Mouse (Mus musculus) midbrain, embryonic 12.5 days (tissue): ENCODE results near the gene Dmkn. TPM values are rescaled to one million over a fixed set of nuclear protein-coding genes. Genes with fewer than 3 reads are reported as not detected.
"Not testable (repeated sequence)": the region's sequence is repeated elsewhere in the genome, so short reads cannot be mapped to it uniquely, and the experiment has no call there.

ENCODE experiments used
- ATAC-seq: fragments of 200-750 bp; cut with Nextera tagmentation; 2 replicates; pipeline ENCODE4 v1.8.0; 2017; ENCODE audit warnings: low read depth, moderate TSS enrichment, moderate library complexity; ENCODE audit not compliant: low FRiP score
- H3K27ac ChIP-seq: fragments of 300-500 bp; sonication (generic); replicated peaks from 2 replicates; pipeline ENCODE4 v1.5.1; 2016; ENCODE audit warnings: mild to moderate bottlenecking
- H3K27me3 ChIP-seq: fragments of 300-500 bp; sonication (generic); 2 replicates; pipeline ENCODE4 v1.6.1; 2016; ENCODE audit warnings: mild to moderate bottlenecking
- H3K36me3 ChIP-seq: fragments of 300-500 bp; sonication (generic); 2 replicates; pipeline ENCODE4 v1.6.1; 2016
- H3K4me1 ChIP-seq: fragments of 300-500 bp; sonication (generic); 2 replicates; pipeline ENCODE4 v1.6.1; 2016
- H3K4me2 ChIP-seq: fragments of 300-500 bp; sonication (generic); replicated peaks from 2 replicates; pipeline ENCODE4 v1.6.1; 2016; ENCODE audit warnings: mild to moderate bottlenecking, moderate library complexity
- H3K4me3 ChIP-seq: fragments of 300-500 bp; sonication (generic); 2 replicates; pipeline ENCODE4 v1.5.1; 2016; ENCODE audit warnings: mild to moderate bottlenecking
- H3K9ac ChIP-seq: fragments of 300-500 bp; sonication (generic); replicated peaks from 2 replicates; pipeline ENCODE4 v1.6.1; 2016; ENCODE audit warnings: mild to moderate bottlenecking, moderate library complexity
- H3K9me3 ChIP-seq: fragments of 300-500 bp; sonication (generic); 2 replicates; pipeline ENCODE4 v1.6.1; 2016; ENCODE audit warnings: mild to moderate bottlenecking
- WGBS: fragments of 180-500 bp; shearing (Covaris S2); methylation state at CpG from one replicate; pipeline ENCODE4 v1.1.7; 2016; 5-methylcytosine and 5-hydroxymethylcytosine counted together
- polyA plus RNA-seq: library from polyadenylated mRNA; unstranded; fragments of >200 nt; fragmentation: Nextera tagmentation; extraction: Ambion mirVana; gene quantifications from 2 replicates; pipeline ENCODE4 v1.2.1, GENCODE M21; 2016

Dmkn gene
- polyA plus RNA-seq, 1 experiment from 2014 or later: 0.20 TPM

- ATAC-seq, H3K9me3 ChIP-seq, H3K4me1 ChIP-seq: not testable (repeated sequence)
Observed at GRCm38 (mm10) chr7:30742570-30742969, 21.0 kb upstream of the Dmkn start.

GRCm38 (mm10) chr7:30743617-30744016, 19.9 kb upstream of the Dmkn start, which contains the start of gene Gapdhs:
TSS of gene Gapdhs (minus strand) at chr7:30743681.
- not testable (repeated sequence) for H3K4me1 ChIP-seq, H3K9ac ChIP-seq, H3K9me3 ChIP-seq, H3K4me3 ChIP-seq, H3K4me2 ChIP-seq, H3K36me3 ChIP-seq, H3K27ac ChIP-seq, H3K27me3 ChIP-seq, ATAC-seq
- 86% methylated on average over 1 of the region's 4 CpGs for WGBS

More at GRCm38 (mm10) chr7:30742570-30742969, 21.0 kb upstream of the Dmkn start:
- WGBS: 89% methylated on average over 2 of the region's 2 CpGs
- H3K36me3 ChIP-seq: peaks cover 12% of the 10 kb centered on the region
- not testable (repeated sequence) for H3K27ac ChIP-seq, H3K4me3 ChIP-seq, H3K4me2 ChIP-seq, H3K9ac ChIP-seq, H3K27me3 ChIP-seq

GRCm38 (mm10) chr7:30744022-30744598, 19.4 kb upstream of the Dmkn start:
- WGBS: 53% methylated on average over 4 of the region's 4 CpGs
- Histone ChIP-seq H3K9me3 (no peaks in the 10 kb centered on the region), H3K4me3 (no peak overlapping the region), H3K36me3 (peaks cover 5% of the 10 kb centered on the region), H3K9ac (no peak overlapping the region), H3K4me1 (no peaks in the 10 kb centered on the region), H3K27ac (no peak overlapping the region), H3K27me3 (no peaks in the 10 kb centered on the region), H3K4me2 (no peak overlapping the region)
- no peak for ATAC-seq

GRCm38 (mm10) chr7:30747525-30748204, 15.9 kb upstream of the Dmkn start:
- Histone ChIP-seq H3K9me3 (no peaks in the 10 kb centered on the region), H3K27ac (no peak overlapping the region), H3K27me3 (no peaks in the 10 kb centered on the region), H3K4me2 (no peak overlapping the region), H3K36me3 (no peaks in the 10 kb centered on the region), H3K9ac (no peak overlapping the region), H3K4me3 (no peak overlapping the region), H3K4me1 (no peaks in the 10 kb centered on the region)
- ATAC-seq: no peak
- WGBS: 88% methylated on average over 7 of the region's 7 CpGs

GRCm38 (mm10) chr7:30749824-30750606, 13.5 kb upstream of the Dmkn start:
- Histone ChIP-seq H3K4me2 (no peak overlapping the region), H3K4me1 (no peaks in the 10 kb centered on the region), H3K9ac (no peak overlapping the region), H3K9me3 (peaks cover 6% of the 10 kb centered on the region; the same call in 1 of the 2 replicates), H3K4me3 (no peak overlapping the region), H3K36me3 (peaks cover 7% of the 10 kb centered on the region), H3K27ac (no peak overlapping the region), H3K27me3 (no peaks in the 10 kb centered on the region)
- ATAC-seq: no peak
- 92% methylated on average over 13 of the region's 13 CpGs for WGBS

GRCm38 (mm10) chr7:30751086-30751669, 12.4 kb upstream of the Dmkn start, which contains the start of gene Sbsn:
TSS of gene Sbsn (plus strand) at chr7:30751471.
- 78% methylated on average over 4 of the region's 5 CpGs for WGBS
- H3K4me3 ChIP-seq: no peak within 1 kb of the TSS
- H3K9me3 ChIP-seq: peaks cover 9% of the 10 kb centered on the region; the same call in 1 of the 2 replicates
- H3K27me3 ChIP-seq: no peaks in the 10 kb centered on the region
- no peak for ATAC-seq
- no peak within 1 kb of the TSS for H3K4me2 ChIP-seq
- no peak within 1 kb of the TSS for H3K9ac ChIP-seq
- peaks cover 19% of the 10 kb centered on the region for H3K36me3 ChIP-seq
- H3K27ac ChIP-seq: no peak within 1 kb of the TSS
- no peaks in the 10 kb centered on the region for H3K4me1 ChIP-seq

- ATAC-seq: no peak
- no peak overlapping the region for H3K27ac ChIP-seq
- no peak overlapping the region for H3K4me3 ChIP-seq
- H3K4me2 ChIP-seq: no peak overlapping the region
- no peaks in the 10 kb centered on the region for H3K4me1 ChIP-seq
- peaks cover 26% of the 10 kb centered on the region for H3K36me3 ChIP-seq
- H3K9ac ChIP-seq: no peak overlapping the region
- H3K27me3 ChIP-seq: no peaks in the 10 kb centered on the region
- H3K9me3 ChIP-seq: peaks cover 9% of the 10 kb centered on the region; the same call in 1 of the 2 replicates
- 50% methylated on average over 3 of the region's 3 CpGs for WGBS
Observed at GRCm38 (mm10) chr7:30757001-30757400, 6.6 kb upstream of the Dmkn start.

- peaks cover 5% of the 10 kb centered on the region for H3K27me3 ChIP-seq
- 37% methylated on average over 4 of the region's 4 CpGs for WGBS
- no peak for ATAC-seq
Observed at GRCm38 (mm10) chr7:30758853-30759252, 4.7 kb upstream of the Dmkn start.

GRCm38 (mm10) chr7:30761769-30762352, 1.7 kb upstream of the Dmkn start:
- Histone ChIP-seq H3K4me2 (no peak overlapping the region), H3K27ac (no peak overlapping the region)
- WGBS: 81% methylated on average over 4 of the region's 4 CpGs

More at GRCm38 (mm10) chr7:30758853-30759252, 4.7 kb upstream of the Dmkn start:
- Histone ChIP-seq H3K4me1 (no peaks in the 10 kb centered on the region), H3K9me3 (peaks cover 9% of the 10 kb centered on the region; the same call in 1 of the 2 replicates), H3K36me3 (peaks cover 26% of the 10 kb centered on the region), H3K4me3 (no peak overlapping the region), H3K27ac (no peak overlapping the region), H3K9ac (no peak overlapping the region), H3K4me2 (no peak overlapping the region)

GRCm38 (mm10) chr7:30765173-30765572, 1.6 kb downstream of the Dmkn start:
- H3K9ac ChIP-seq: no peak overlapping the region
- WGBS: 54% methylated on average over 11 of the region's 11 CpGs
- H3K4me3 ChIP-seq: no peak overlapping the region
- H3K27ac ChIP-seq: no peak overlapping the region
- H3K27me3 ChIP-seq: peaks cover 15% of the 10 kb centered on the region
- peak overlapping the region; percentile 8; the same call in 1 of the 2 replicates for H3K4me2 ChIP-seq
- H3K9me3 ChIP-seq: no peaks in the 10 kb centered on the region
- H3K4me1 ChIP-seq: peaks cover 3% of the 10 kb centered on the region; the same call in 1 of the 2 replicates
- no peaks in the 10 kb centered on the region for H3K36me3 ChIP-seq
- no peak for ATAC-seq

More at GRCm38 (mm10) chr7:30761769-30762352, 1.7 kb upstream of the Dmkn start:
- no peak overlapping the region for H3K9ac ChIP-seq
- H3K36me3 ChIP-seq: 0 out of 2 replicates have a peak, but pooled peaks cover 1% of the 10 kb centered on the region
- no peak overlapping the region for H3K4me3 ChIP-seq
- H3K4me1 ChIP-seq: peaks cover 3% of the 10 kb centered on the region; the same call in 1 of the 2 replicates
- peaks cover 7% of the 10 kb centered on the region for H3K27me3 ChIP-seq
- H3K9me3 ChIP-seq: no peaks in the 10 kb centered on the region
- ATAC-seq: no peak

- Histone ChIP-seq H3K36me3 (no peaks in the 10 kb centered on the region), H3K27me3 (peaks cover 15% of the 10 kb centered on the region), H3K4me3 (no peak overlapping the region), H3K4me1 (peaks cover 3% of the 10 kb centered on the region; the same call in 1 of the 2 replicates), H3K4me2 (no peak overlapping the region), H3K9me3 (no peaks in the 10 kb centered on the region), H3K9ac (no peak overlapping the region), H3K27ac (no peak overlapping the region)
- WGBS: 95% methylated on average over 4 of the region's 4 CpGs
- ATAC-seq: no peak
Observed at GRCm38 (mm10) chr7:30766408-30766807, 2.9 kb downstream of the Dmkn start.
